Comparison of ENCODE assay signal across 13 mouse cellular contexts in genomic region chr14:62602271-62602670, GRCm38 (mm10). TPM values are rescaled to one million over a fixed set of nuclear protein-coding genes. Genes with fewer than 3 reads are reported as not detected.
A peak's percentile ranks its signal among the peaks of the same experiment; 100 is the strongest.
DNase-seq lines count a peak whose midpoint lies in the region; ATAC-seq and TF ChIP-seq lines count a peak whose summit lies in the region.
"Had no signal": no experiment of that assay in that cellular context is flagged by ENCODE, and none has a peak within 500 bp of the region (broad histone marks: within the 10 kb centered on the region; RNA-seq: fewer than 3 reads in every experiment).

No protein-coding gene starts in this region.

- H3K4me3 ChIP-seq in forebrain, embryonic 14.5 days (ENCODE audit: low read depth, low read length), result no peak overlapping the region
- H3K4me3 ChIP-seq in forebrain, embryonic 13.5 days, result no peak overlapping the region
- no peak overlapping the region for H3K4me3 ChIP-seq in kidney, embryonic 15.5 days (replicated peaks)

- no peaks in the 10 kb centered on the region for H3K27me3 ChIP-seq in forebrain, embryonic 14.5 days (replicated peaks; ENCODE audit: control insufficient read depth, insufficient read depth, low read length)
- H3K27me3 ChIP-seq in forebrain, embryonic 13.5 days, result no peaks in the 10 kb centered on the region
- H3K27me3 ChIP-seq in kidney, embryonic 15.5 days, result no peaks in the 10 kb centered on the region

- peak; percentile 25 for DNase-seq in forebrain, embryonic 14.5 days (ENCODE audit: low spot score)
- peak; percentile 21 for DNase-seq in kidney, postnatal 10 days
- DNase-seq in brain, embryonic 14.5 days (ENCODE audit: low read depth), result peak; percentile 30
- DNase-seq in right cerebral cortex, adult 18-20 months, result peak; percentile 44
- no peak for DNase-seq in adrenal gland, adult 8-10 months
- DNase-seq in adrenal gland, postnatal 25 days, result no peak
- DNase-seq: gastrocnemius, postnatal 36 days; liver; lung, postnatal 14 days had no signal

- H3K4me2 ChIP-seq in forebrain, embryonic 14.5 days (ENCODE audit: low read length), result no peak overlapping the region
- H3K4me2 ChIP-seq in forebrain, embryonic 13.5 days, result no peak overlapping the region
- H3K4me2 ChIP-seq in kidney, embryonic 15.5 days, result no peak overlapping the region

- 37% methylated on average over 1 of the region's 1 CpGs for WGBS in forebrain, embryonic 14.5 days
- WGBS in forebrain, embryonic 13.5 days, result 36% methylated on average over 1 of the region's 1 CpGs
- 43% methylated on average over 1 of the region's 1 CpGs for WGBS in kidney, embryonic 15.5 days

- H3K4me1 ChIP-seq in forebrain, embryonic 14.5 days (ENCODE audit: control insufficient read depth, insufficient read depth, low read length), result peaks cover 3% of the 10 kb centered on the region; the same call in 1 of the 2 replicates
- peaks cover 21% of the 10 kb centered on the region for H3K4me1 ChIP-seq in forebrain, embryonic 13.5 days
- H3K4me1 ChIP-seq in kidney, embryonic 15.5 days, result 0 out of 2 replicates have a peak, but pooled peaks cover 8% of the 10 kb centered on the region

- H3K9ac ChIP-seq in forebrain, embryonic 14.5 days (ENCODE audit: low read length), result no peak overlapping the region
- H3K9ac ChIP-seq in forebrain, embryonic 13.5 days, result no peak overlapping the region; the same call in 1 of the 2 replicates
- H3K9ac ChIP-seq in kidney, embryonic 15.5 days, result no peak overlapping the region

- no peak for ATAC-seq in forebrain, embryonic 14.5 days
- ATAC-seq in forebrain, embryonic 13.5 days, result no peak
- ATAC-seq in kidney, embryonic 15.5 days (replicated peaks; ENCODE audit: low FRiP score), result no peak

- no peak for TF ChIP-seq POLR2A in brain, embryonic 14.5 days (IDR thresholded peaks at IDR 0.05; ENCODE audit: borderline replicate concordance, extremely low read depth, insufficient read depth, insufficient read length, poor library complexity, severe bottlenecking)

- H3K9me3 ChIP-seq in forebrain, embryonic 14.5 days (replicated peaks; ENCODE audit: control insufficient read depth, low read length), result no peaks in the 10 kb centered on the region
- H3K9me3 ChIP-seq in forebrain, embryonic 13.5 days (replicated peaks), result no peaks in the 10 kb centered on the region
- no peaks in the 10 kb centered on the region for H3K9me3 ChIP-seq in kidney, embryonic 15.5 days (replicated peaks)

- no peak for TF ChIP-seq CTCF in brain, embryonic 14.5 days (IDR thresholded peaks at IDR 0.05; ENCODE audit: borderline replicate concordance, extremely low read depth, insufficient read depth, insufficient read length)

- H3K36me3 ChIP-seq in forebrain, embryonic 14.5 days (ENCODE audit: control insufficient read depth, insufficient read depth, low read length), result peaks cover 3% of the 10 kb centered on the region
- H3K36me3 ChIP-seq in forebrain, embryonic 13.5 days (ENCODE audit: poor library complexity, severe bottlenecking), result peaks cover 17% of the 10 kb centered on the region
- no peaks in the 10 kb centered on the region for H3K36me3 ChIP-seq in kidney, embryonic 15.5 days

- no peak overlapping the region for H3K27ac ChIP-seq in forebrain, embryonic 14.5 days (ENCODE audit: low read depth, low read length)
- H3K27ac ChIP-seq in forebrain, embryonic 13.5 days, result no peak overlapping the region; the same call in 1 of the 2 replicates
- no peak overlapping the region for H3K27ac ChIP-seq in kidney, embryonic 15.5 days

RNA-seq across cellular contexts. Expression of gene Gm4131, which starts 35.5 kb away (rescaled TPM):
- polyA plus RNA-seq in forebrain, embryonic 14.5 days (2014; fragmentation: Nextera tagmentation; extraction: Ambion mirVana), result not detected in 2 replicates
- polyA plus RNA-seq in forebrain, embryonic 13.5 days (2015; fragmentation: Nextera tagmentation; extraction: Ambion mirVana), result 0.14 TPM in 1 of 2 replicates, not detected in the other
- 0.14 TPM in 1 of 2 replicates, not detected in the other for polyA plus RNA-seq in kidney, embryonic 15.5 days (2015; fragmentation: Nextera tagmentation; extraction: Ambion mirVana)
- not detected in 2 replicates for polyA plus RNA-seq in brain, embryonic 14.5 days (2012; rRNA removed)
- not detected for total RNA-seq in adrenal gland, adult 8-10 months (2022)
- not detected in 2 replicates for total RNA-seq in adrenal gland, postnatal 25 days (2021)
- total RNA-seq: gastrocnemius, postnatal 36 days had no signal
- polyA plus RNA-seq: heart, postnatal 0 days; large intestine, adult 2 months had no signal

RNA-seq across cellular contexts. Expression of gene Fam124a, which starts 46.7 kb away (rescaled TPM):
- 13.8 and 18.8 TPM in 2 replicates for polyA plus RNA-seq in forebrain, embryonic 14.5 days (2014; fragmentation: Nextera tagmentation; extraction: Ambion mirVana)
- 22.7 and 23.9 TPM in 2 replicates for polyA plus RNA-seq in forebrain, embryonic 13.5 days (2015; fragmentation: Nextera tagmentation; extraction: Ambion mirVana)
- 7.4 and 8.4 TPM in 2 replicates for polyA plus RNA-seq in kidney, embryonic 15.5 days (2015; fragmentation: Nextera tagmentation; extraction: Ambion mirVana)
- polyA plus RNA-seq in brain, embryonic 14.5 days (2012; rRNA removed), result 29.2 and 40.4 TPM in 2 replicates
- 1 to 10 TPM; 1.3 to 3.3 (median 1.8) TPM for total RNA-seq in adrenal gland, adult 8-10 months (2022)
- 1.0 and 1.5 TPM in 2 replicates for total RNA-seq in adrenal gland, postnatal 25 days (2021)

Comparison
In these comparisons a context has a peak if more than half of its experiments do, and no peak if none do; other contexts are left out.
1. DNase-seq: peak in forebrain, embryonic 14.5 days (single experiment), kidney, postnatal 10 days (single experiment), brain, embryonic 14.5 days (single experiment) and right cerebral cortex, adult 18-20 months (single experiment); none in adrenal gland, adult 8-10 months (single experiment) and adrenal gland, postnatal 25 days (single experiment).